Mouse (Mus musculus) megakaryocyte-erythroid progenitor cell, adult 5-6 weeks (primary cell): Measurements from ENCODE around the gene Pccb. TPM values are rescaled to one million over a fixed set of nuclear protein-coding genes. Genes with fewer than 3 reads are reported as not detected.

Experiments used
- total RNA-seq, 2 experiments: library from RNA; stranded (forward) in 1 of 2; stranded (reverse) in 1 of 2; fragments of 200-1000, 215-1000 nt in 1 of 2; fragments of >200 nt in 1 of 2; fragmentation: Nextera tagmentation in 1 of 2; gene quantifications; 2 replicates each; pipeline ENCODE4 v1.2.3; 2014 to 2017

The Pccb gene
- total RNA-seq, 2 experiments from 2014 or later: 27.7 to 33.2 TPM

Other genes starting within 250 kb of the Pccb start
- 50.4 and 86.2 TPM in 2 replicates for gene Msl2, start 39.2 kb upstream of the Pccb start, total RNA-seq (2014; fragmentation: Nextera tagmentation)
- gene Msl2, start 39.2 kb upstream of the Pccb start, total RNA-seq (2017): 50.3 and 52.2 TPM in 2 replicates
- 6.4 and 11.3 TPM in 2 replicates for gene Ppp2r3a, start 216.9 kb upstream of the Pccb start, total RNA-seq (2014; fragmentation: Nextera tagmentation)
- gene Ppp2r3a, start 216.9 kb upstream of the Pccb start, total RNA-seq (2017): 5.4 and 12.5 TPM in 2 replicates